Mouse (Mus musculus) hindbrain, embryonic 11.5 days (tissue): Measurements from ENCODE around the gene Msantd1. TPM values are rescaled to one million over a fixed set of nuclear protein-coding genes. Genes with fewer than 3 reads are reported as not detected.
"Not testable (repeated sequence)": the region's sequence is repeated elsewhere in the genome, so short reads cannot be mapped to it uniquely, and the experiment has no call there.

ENCODE experiments used
- ATAC-seq: fragments of 200-750 bp; cut with Nextera tagmentation; 2 replicates; pipeline ENCODE4 v1.8.0; 2017; ENCODE audit warnings: mild to moderate bottlenecking, moderate TSS enrichment, moderate library complexity; ENCODE audit not compliant: low FRiP score
- DNase-seq: peaks from one replicate; pipeline ENCODE4 v3.0.0-alpha.2; 2015; ENCODE audit warnings: low spot score
- H3K27ac ChIP-seq: fragments of 300-500 bp; sonication (generic); 2 replicates; pipeline ENCODE4 v1.5.1; 2014; ENCODE audit warnings: mild to moderate bottlenecking, low read depth, low read length
- H3K27me3 ChIP-seq: fragments of 300-500 bp; sonication (generic); 2 replicates; pipeline ENCODE4 v1.6.1; 2014; ENCODE audit warnings: mild to moderate bottlenecking, low read length, moderate library complexity, mixed read lengths; ENCODE audit not compliant: control insufficient read depth, insufficient read depth
- H3K36me3 ChIP-seq: fragments of 300-500 bp; sonication (generic); 2 replicates; pipeline ENCODE4 v1.6.1; 2014; ENCODE audit warnings: mild to moderate bottlenecking, low read length, moderate library complexity, mixed read lengths; ENCODE audit not compliant: control insufficient read depth, insufficient read depth
- H3K4me1 ChIP-seq: fragments of 300-500 bp; sonication (generic); replicated peaks from 2 replicates; pipeline ENCODE4 v1.6.1; 2014; ENCODE audit warnings: low read length, mixed read lengths; ENCODE audit not compliant: control insufficient read depth, insufficient read depth
- H3K4me2 ChIP-seq: fragments of 300-500 bp; sonication (generic); replicated peaks from 2 replicates; pipeline ENCODE4 v1.6.1; 2014; ENCODE audit warnings: mild to moderate bottlenecking, low read depth, low read length
- H3K4me3 ChIP-seq: fragments of 300-500 bp; sonication (generic); 2 replicates; pipeline ENCODE4 v1.5.1; 2014; ENCODE audit warnings: low read depth, low read length
- H3K9ac ChIP-seq: fragments of 300-500 bp; sonication (generic); 2 replicates; pipeline ENCODE4 v1.6.1; 2014; ENCODE audit warnings: low read depth, low read length
- H3K9me3 ChIP-seq: fragments of 300-500 bp; sonication (generic); 2 replicates; pipeline ENCODE4 v1.6.1; 2016; ENCODE audit warnings: low read length; ENCODE audit not compliant: control insufficient read depth
- WGBS: fragments of 180-500 bp; shearing (Covaris S2); extraction: QIAGEN DNeasy Blood & Tissue Kit; methylation state at CpG from one replicate; pipeline ENCODE4 v1.1.7; 2014; 5-methylcytosine and 5-hydroxymethylcytosine counted together
- polyA plus RNA-seq: library from polyadenylated mRNA; unstranded; fragments of >200 nt; fragmentation: Nextera tagmentation; extraction: Ambion mirVana; gene quantifications from 2 replicates; pipeline ENCODE4 v1.2.1, GENCODE M21; 2014

Gene Msantd1
- polyA plus RNA-seq, result 1.7 and 2.7 TPM in 2 replicates

- H3K4me2 ChIP-seq, result no peak within 1 kb of the TSS
- H3K27ac ChIP-seq, result no peak within 1 kb of the TSS
- no peak within 1 kb of the TSS for H3K9ac ChIP-seq
- 90% methylated on average over 6 of the region's 6 CpGs for WGBS
- ATAC-seq, result no peak
- no peaks in the 10 kb centered on the region for H3K9me3 ChIP-seq
- H3K27me3 ChIP-seq, result no peaks in the 10 kb centered on the region
- H3K4me3 ChIP-seq, result no peak within 1 kb of the TSS
- peaks cover 10% of the 10 kb centered on the region; the same call in 1 of the 2 replicates for H3K36me3 ChIP-seq
- no peaks in the 10 kb centered on the region for H3K4me1 ChIP-seq
- DNase-seq, result no peak
Observed at GRCm38 (mm10) chr5:34907910-34908725, at the start of gene Msantd1. Msantd1 (plus strand) TSS chr5:34908012.

GRCm38 (mm10) chr5:34865367-34865766 is 42.4 kb upstream of the Msantd1 start:
- Histone ChIP-seq H3K9ac (no peak overlapping the region), H3K27ac (no peak overlapping the region), H3K4me1 (no peaks in the 10 kb centered on the region), H3K9me3 (no peaks in the 10 kb centered on the region), H3K4me2 (no peak overlapping the region), H3K4me3 (no peak overlapping the region), H3K27me3 (no peaks in the 10 kb centered on the region), H3K36me3 (peaks cover 7% of the 10 kb centered on the region; the same call in 1 of the 2 replicates)
- DNase-seq (no peak), ATAC-seq (no peak)
- WGBS, result 95% methylated on average over 5 of the region's 5 CpGs

- not testable (repeated sequence) for H3K9ac ChIP-seq, H3K4me1 ChIP-seq, H3K27me3 ChIP-seq, H3K36me3 ChIP-seq, H3K9me3 ChIP-seq, H3K27ac ChIP-seq, H3K4me3 ChIP-seq, DNase-seq, H3K4me2 ChIP-seq, ATAC-seq
- 90% methylated on average over 3 of the region's 3 CpGs for WGBS
Observed at GRCm38 (mm10) chr5:34880307-34880706, 27.5 kb upstream of the Msantd1 start.

- no peaks in the 10 kb centered on the region for H3K4me1 ChIP-seq
- H3K36me3 ChIP-seq, result 0 out of 2 replicates have a peak, but pooled peaks cover 3% of the 10 kb centered on the region
- no peak for DNase-seq
- H3K4me3 ChIP-seq, result no peak overlapping the region
- no peak overlapping the region for H3K4me2 ChIP-seq
- no peak overlapping the region for H3K27ac ChIP-seq
- H3K27me3 ChIP-seq, result no peaks in the 10 kb centered on the region
- WGBS, result 95% methylated on average over 3 of the region's 3 CpGs
- no peak for ATAC-seq
- H3K9ac ChIP-seq, result no peak overlapping the region
- no peaks in the 10 kb centered on the region for H3K9me3 ChIP-seq
Observed at GRCm38 (mm10) chr5:34881023-34881422, 26.8 kb upstream of the Msantd1 start.

- 83% methylated on average over 3 of the region's 3 CpGs for WGBS
- Histone ChIP-seq H3K27ac (no peak overlapping the region), H3K9ac (no peak overlapping the region), H3K36me3 (peaks cover 10% of the 10 kb centered on the region), H3K4me2 (no peak overlapping the region), H3K9me3 (no peaks in the 10 kb centered on the region), H3K4me1 (no peaks in the 10 kb centered on the region), H3K4me3 (no peak overlapping the region), H3K27me3 (no peaks in the 10 kb centered on the region)
- ATAC-seq (no peak), DNase-seq (peak; percentile 11)
Observed at GRCm38 (mm10) chr5:34885250-34885649, 22.6 kb upstream of the Msantd1 start.

GRCm38 (mm10) chr5:34889252-34889651 is 18.6 kb upstream of the Msantd1 start:
- Histone ChIP-seq H3K36me3 (peaks cover 11% of the 10 kb centered on the region), H3K9ac (no peak overlapping the region), H3K27ac (no peak overlapping the region), H3K9me3 (no peaks in the 10 kb centered on the region), H3K4me2 (no peak overlapping the region), H3K27me3 (no peaks in the 10 kb centered on the region), H3K4me1 (no peaks in the 10 kb centered on the region), H3K4me3 (no peak overlapping the region)
- DNase-seq (no peak), ATAC-seq (no peak)
- 90% methylated on average over 4 of the region's 4 CpGs for WGBS

- 97% methylated on average over 3 of the region's 3 CpGs for WGBS
- Histone ChIP-seq H3K27ac (no peak overlapping the region), H3K27me3 (no peaks in the 10 kb centered on the region)
Observed at GRCm38 (mm10) chr5:34896697-34897453, 10.9 kb upstream of the Msantd1 start.

GRCm38 (mm10) chr5:34899787-34900469 is 7.9 kb upstream of the Msantd1 start:
- H3K9ac ChIP-seq, result no peak overlapping the region
- no peaks in the 10 kb centered on the region for H3K4me1 ChIP-seq
- H3K27me3 ChIP-seq, result no peaks in the 10 kb centered on the region
- no peak overlapping the region for H3K27ac ChIP-seq
- WGBS, result 97% methylated on average over 6 of the region's 6 CpGs
- no peak for DNase-seq
- ATAC-seq, result no peak
- H3K9me3 ChIP-seq, result no peaks in the 10 kb centered on the region
- peaks cover 6% of the 10 kb centered on the region; the same call in 1 of the 2 replicates for H3K36me3 ChIP-seq
- H3K4me2 ChIP-seq, result no peak overlapping the region
- no peak overlapping the region for H3K4me3 ChIP-seq

More at GRCm38 (mm10) chr5:34896697-34897453, 10.9 kb upstream of the Msantd1 start:
- ATAC-seq (no peak), DNase-seq (no peak)
- Histone ChIP-seq H3K9ac (no peak overlapping the region), H3K4me1 (no peaks in the 10 kb centered on the region), H3K9me3 (no peaks in the 10 kb centered on the region), H3K4me2 (no peak overlapping the region), H3K36me3 (0 out of 2 replicates have a peak, but pooled peaks cover 2% of the 10 kb centered on the region), H3K4me3 (no peak overlapping the region)
